Mouse (Mus musculus): ENCODE measurements at regions not wholly inside any gene's neighbourhood (a gene's known extent, or its start where the extent isn't known, plus 50 kb on each side); places are given as distances from the start of the nearest gene placed in this dataset.

GRCm38 (mm10) chr19:36178828-36179251, 58.9 kb upstream of the Ankrd1 start:
- ATAC-seq (ENCODE audit: low TSS enrichment), result no peak

GRCm38 (mm10) chr19:36180329-36180728, 60.4 kb upstream of the Ankrd1 start:
- no peak for ATAC-seq (ENCODE audit: low TSS enrichment)

GRCm38 (mm10) chr19:36181535-36181934, 61.6 kb upstream of the Ankrd1 start:
- ATAC-seq (ENCODE audit: low TSS enrichment), result no peak

GRCm38 (mm10) chr19:36183127-36183526, 63.2 kb upstream of the Ankrd1 start:
- peak; percentile 95 for ATAC-seq (ENCODE audit: low TSS enrichment)

GRCm38 (mm10) chr19:36189662-36190061, 69.8 kb upstream of the Ankrd1 start:
- no peak for ATAC-seq (ENCODE audit: low TSS enrichment)

GRCm38 (mm10) chr19:36191641-36192040, 71.7 kb upstream of the Ankrd1 start:
- no peak for ATAC-seq (ENCODE audit: low TSS enrichment)

GRCm38 (mm10) chr19:36204269-36204668, 84.4 kb upstream of the Ankrd1 start:
- ATAC-seq (ENCODE audit: low TSS enrichment), result no peak

GRCm38 (mm10) chr19:36204965-36205718, 85.2 kb upstream of the Ankrd1 start:
- peak; percentile 42; the same call in 1 of the 2 replicates for ATAC-seq (ENCODE audit: low TSS enrichment)

- ATAC-seq (ENCODE audit: low TSS enrichment), result peak; percentile 73
Observed at GRCm38 (mm10) chr19:36207735-36208288, 87.9 kb upstream of the Ankrd1 start.

GRCm38 (mm10) chr19:36208419-36208818, 88.5 kb upstream of the Ankrd1 start:
- peak; percentile 56 for ATAC-seq (ENCODE audit: low TSS enrichment)

GRCm38 (mm10) chr19:36213461-36213860, 93.6 kb upstream of the Ankrd1 start:
- peak; percentile 43; the same call in 1 of the 2 replicates for ATAC-seq (ENCODE audit: low TSS enrichment)

- peak; percentile 60 for ATAC-seq (ENCODE audit: low TSS enrichment)
Observed at GRCm38 (mm10) chr19:36214188-36214968, 94.5 kb upstream of the Ankrd1 start.

GRCm38 (mm10) chr19:36217177-36217576, 97.3 kb upstream of the Ankrd1 start:
- ATAC-seq (ENCODE audit: low TSS enrichment), result 0 out of 2 replicates have a peak, but pooled peaks have one; percentile 3

- ATAC-seq (ENCODE audit: low TSS enrichment), result peak; percentile 70
Observed at GRCm38 (mm10) chr19:36217605-36218004, 97.7 kb upstream of the Ankrd1 start.

- ATAC-seq (ENCODE audit: low TSS enrichment), result no peak
Observed at GRCm38 (mm10) chr19:36218921-36219320, 99.0 kb upstream of the Ankrd1 start.

- no peak for ATAC-seq (ENCODE audit: low TSS enrichment)
Observed at GRCm38 (mm10) chr19:36221104-36221503, 101.2 kb upstream of the Ankrd1 start.

- no peak for ATAC-seq (ENCODE audit: low TSS enrichment)
Observed at GRCm38 (mm10) chr19:36221596-36221995, 101.7 kb upstream of the Ankrd1 start.

- ATAC-seq (ENCODE audit: low TSS enrichment), result no peak
Observed at GRCm38 (mm10) chr19:36222198-36222597, 102.3 kb upstream of the Ankrd1 start.

GRCm38 (mm10) chr19:36224518-36224917, 104.6 kb upstream of the Ankrd1 start:
- no peak for ATAC-seq (ENCODE audit: low TSS enrichment)

GRCm38 (mm10) chr19:36225612-36226011, 105.7 kb upstream of the Ankrd1 start:
- no peak for ATAC-seq (ENCODE audit: low TSS enrichment)

- no peak for ATAC-seq (ENCODE audit: low TSS enrichment)
Observed at GRCm38 (mm10) chr19:36227418-36228160, 107.7 kb upstream of the Ankrd1 start.

- no peak for ATAC-seq (ENCODE audit: low TSS enrichment)
Observed at GRCm38 (mm10) chr19:36229315-36229714, 109.4 kb upstream of the Ankrd1 start.
